Mouse (Mus musculus) E14TG2a.4 (cell line): Measurements from ENCODE around the gene Abhd2.

Source experiments
- H3K27me3 ChIP-seq: 2 replicates; pipeline ENCODE4 v1.6.1; 2014; ENCODE audit warnings: low read length, control low read depth; ENCODE audit not compliant: insufficient read depth
- H3K36me3 ChIP-seq: 2 replicates; pipeline ENCODE4 v1.6.1; 2014; ENCODE audit warnings: low read length, control low read depth; ENCODE audit not compliant: insufficient read depth
- H3K4me1 ChIP-seq: replicated peaks from 2 replicates; pipeline ENCODE4 v1.6.1; 2014; ENCODE audit warnings: low read depth, low read length, control low read depth
- H3K4me3 ChIP-seq: replicated peaks from 2 replicates; pipeline ENCODE4 v1.5.1; 2014; ENCODE audit warnings: mild to moderate bottlenecking, low read length
- H3K9me3 ChIP-seq: 2 replicates; pipeline ENCODE4 v1.6.1; 2014; ENCODE audit warnings: low read length, control low read depth
- CTCF ChIP-seq: conservative IDR thresholded peaks from 2 replicates; pipeline ENCODE4 v1.5.1; 2014; ENCODE audit warnings: low read length
- NANOG ChIP-seq: IDR thresholded peaks from 2 replicates; pipeline ENCODE4 v1.6.1; 2014; ENCODE audit warnings: borderline replicate concordance, low read length, mixed read lengths
- POU5F1 ChIP-seq: IDR thresholded peaks from 2 replicates; pipeline ENCODE4 v1.6.1; 2014; ENCODE audit warnings: low read length, borderline replicate concordance

The Abhd2 gene

DNA sequence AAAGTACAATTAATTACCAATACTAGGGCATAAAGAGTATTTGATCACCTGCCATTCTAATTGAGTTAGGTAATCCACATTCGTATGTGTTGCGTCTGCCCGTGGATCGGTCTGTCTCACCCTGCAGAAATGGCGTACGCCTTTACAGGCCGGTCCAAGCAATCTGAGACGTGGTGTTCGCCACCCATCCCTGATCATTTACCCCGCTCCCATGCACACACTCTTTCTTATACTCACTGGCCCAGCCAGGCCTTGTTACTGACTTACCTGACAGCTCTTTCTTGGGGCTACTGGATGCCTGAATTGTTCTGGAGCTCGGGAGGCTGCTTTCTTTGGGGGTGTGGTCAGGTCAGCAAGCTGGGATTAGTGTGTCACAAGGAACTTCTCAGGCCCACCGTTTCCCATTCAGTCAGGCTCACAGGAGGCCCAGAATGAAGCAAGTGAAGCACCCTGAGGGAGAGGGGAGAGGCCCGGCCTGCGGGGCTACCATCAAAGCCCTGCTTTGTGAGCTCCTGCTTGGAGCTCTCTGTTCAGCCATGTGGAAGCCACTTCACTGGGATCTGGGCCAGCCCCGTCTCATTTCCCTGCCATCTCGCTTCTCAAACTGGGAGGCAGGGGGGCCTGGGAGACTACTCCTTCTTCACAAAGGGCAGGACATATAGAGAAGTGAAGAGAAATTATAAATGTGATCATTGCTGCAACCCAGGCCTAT is 113.6 kb downstream of the Abhd2 start, which contains the start of gene Rlbp1:
TSS of gene Rlbp1 (minus strand) at position 627 of the 712 bp plus-strand sequence.
- Histone ChIP-seq H3K4me1 (peaks cover 69% of the 10 kb centered on the region), H3K9me3 (no peaks in the 10 kb centered on the region), H3K27me3 (no peaks in the 10 kb centered on the region), H3K36me3 (peaks cover 16% of the 10 kb centered on the region), H3K4me3 (peak within 1 kb of the TSS; percentile 69)
- no peak for TF ChIP-seq CTCF
- no peak for TF ChIP-seq POU5F1
- no peak for TF ChIP-seq NANOG

DNA sequence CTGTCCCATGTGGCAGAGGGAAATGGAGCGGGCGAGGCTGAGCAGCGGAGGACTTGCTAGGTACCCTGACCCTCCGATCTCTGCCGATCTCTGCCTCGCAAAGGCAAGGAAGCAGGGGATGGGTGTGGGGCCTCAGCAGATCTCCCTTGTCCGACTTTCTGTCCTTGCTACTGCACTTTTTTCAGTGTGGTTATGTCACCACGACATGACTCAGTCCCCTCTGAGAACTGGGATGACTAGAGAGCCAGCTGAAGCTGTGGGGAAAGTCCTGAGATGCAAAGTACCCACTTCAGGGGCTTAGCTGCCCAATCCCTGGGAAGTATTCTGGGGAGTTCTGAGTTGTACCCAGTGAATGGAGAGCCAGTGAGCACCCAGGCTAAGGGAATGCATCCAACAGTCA is 114.1 kb downstream of the Abhd2 start:
- peaks cover 16% of the 10 kb centered on the region for H3K36me3 ChIP-seq
- TF ChIP-seq NANOG: no peak
- no peak for TF ChIP-seq CTCF
- no peak for TF ChIP-seq POU5F1
- H3K4me3 ChIP-seq: peak overlapping the region; percentile 69
- no peaks in the 10 kb centered on the region for H3K27me3 ChIP-seq
- peaks cover 67% of the 10 kb centered on the region for H3K4me1 ChIP-seq
- H3K9me3 ChIP-seq: no peaks in the 10 kb centered on the region

DNA sequence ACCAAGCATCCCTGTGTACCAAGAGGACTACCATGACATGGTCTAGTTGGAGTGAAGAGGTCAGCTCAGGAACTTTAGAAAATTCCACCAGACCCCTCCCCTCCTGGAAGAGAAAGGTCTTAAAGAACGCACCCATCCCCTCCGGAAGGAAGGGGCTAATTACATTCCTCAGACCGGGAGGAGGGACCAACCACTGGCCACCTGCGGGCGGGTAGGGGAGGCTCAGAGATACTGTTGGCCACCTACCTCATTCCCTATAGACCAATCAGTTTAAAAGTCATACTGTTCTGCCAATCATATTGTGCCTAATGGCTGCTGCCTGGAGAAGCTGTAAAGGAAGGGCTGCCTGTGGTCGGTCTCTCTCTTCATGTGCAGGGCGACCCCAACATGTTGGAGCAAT is 115.0 kb downstream of the Abhd2 start:
- Histone ChIP-seq H3K4me1 (peaks cover 68% of the 10 kb centered on the region), H3K27me3 (no peaks in the 10 kb centered on the region), H3K9me3 (no peaks in the 10 kb centered on the region), H3K4me3 (peak overlapping the region; percentile 69), H3K36me3 (peaks cover 14% of the 10 kb centered on the region)
- TF ChIP-seq NANOG (no peak), POU5F1 (no peak), CTCF (no peak)

DNA sequence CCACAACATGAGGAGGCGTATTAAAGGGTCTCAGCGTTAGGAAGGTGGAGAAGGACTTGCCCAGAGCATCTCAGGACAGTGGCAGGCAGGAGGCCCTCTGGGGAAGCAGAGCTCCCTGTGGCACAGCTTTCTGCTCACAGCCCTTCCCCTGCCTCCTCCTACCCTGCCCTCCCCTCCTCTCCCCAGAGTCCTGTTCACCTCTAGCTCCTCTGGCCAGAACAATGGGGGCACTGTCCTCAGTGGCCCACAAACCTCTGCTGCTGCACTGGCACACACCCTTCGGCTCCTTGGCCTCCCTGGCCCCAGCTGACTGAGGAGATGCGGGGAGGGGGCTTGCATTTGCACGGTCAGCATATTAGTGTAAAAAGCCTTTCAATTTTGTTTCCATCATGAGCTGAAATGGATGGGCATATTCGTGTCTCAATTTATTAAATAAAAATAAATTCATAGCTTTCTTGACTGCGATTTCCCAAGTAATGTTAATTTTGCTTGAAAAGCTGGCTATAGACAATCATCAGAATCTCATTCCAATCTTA is 115.7 kb downstream of the Abhd2 start:
- H3K27me3 ChIP-seq: no peaks in the 10 kb centered on the region
- no peaks in the 10 kb centered on the region for H3K9me3 ChIP-seq
- peaks cover 67% of the 10 kb centered on the region for H3K4me1 ChIP-seq
- TF ChIP-seq CTCF: no peak
- TF ChIP-seq POU5F1: no peak
- no peak for TF ChIP-seq NANOG
- H3K36me3 ChIP-seq: peaks cover 8% of the 10 kb centered on the region
- H3K4me3 ChIP-seq: peak overlapping the region; percentile 69

DNA sequence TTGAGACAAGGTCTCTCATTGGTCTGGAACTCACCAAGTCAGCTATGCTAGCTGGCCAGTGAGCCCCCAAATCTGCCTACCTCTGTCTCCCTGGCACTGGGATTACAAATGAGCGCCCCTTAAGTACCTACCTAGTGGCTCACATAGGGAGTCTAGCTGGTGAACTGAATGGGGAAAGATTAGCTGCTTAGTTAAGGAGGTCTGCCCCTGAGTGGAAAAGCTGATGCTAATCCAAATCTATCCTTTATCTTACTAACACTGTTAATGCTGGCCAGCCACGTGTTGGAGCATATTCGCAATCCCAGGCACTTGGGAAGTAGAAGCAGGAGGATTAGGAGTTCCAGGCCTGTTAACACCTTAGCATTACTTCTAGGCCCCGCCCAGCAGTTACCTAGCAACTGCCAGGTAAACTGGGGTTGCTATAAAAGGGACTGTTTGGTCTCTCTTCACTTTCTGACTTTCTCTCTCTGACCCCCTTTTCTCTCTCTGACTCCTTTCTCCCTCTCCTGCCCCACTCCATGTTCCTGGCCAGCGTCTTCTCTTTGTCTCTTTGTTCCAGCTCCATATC is 117.2 kb downstream of the Abhd2 start:
- Histone ChIP-seq H3K36me3 (no peaks in the 10 kb centered on the region), H3K4me3 (no peak overlapping the region), H3K9me3 (no peaks in the 10 kb centered on the region), H3K4me1 (peaks cover 76% of the 10 kb centered on the region), H3K27me3 (no peaks in the 10 kb centered on the region)
- TF ChIP-seq POU5F1: no peak

DNA sequence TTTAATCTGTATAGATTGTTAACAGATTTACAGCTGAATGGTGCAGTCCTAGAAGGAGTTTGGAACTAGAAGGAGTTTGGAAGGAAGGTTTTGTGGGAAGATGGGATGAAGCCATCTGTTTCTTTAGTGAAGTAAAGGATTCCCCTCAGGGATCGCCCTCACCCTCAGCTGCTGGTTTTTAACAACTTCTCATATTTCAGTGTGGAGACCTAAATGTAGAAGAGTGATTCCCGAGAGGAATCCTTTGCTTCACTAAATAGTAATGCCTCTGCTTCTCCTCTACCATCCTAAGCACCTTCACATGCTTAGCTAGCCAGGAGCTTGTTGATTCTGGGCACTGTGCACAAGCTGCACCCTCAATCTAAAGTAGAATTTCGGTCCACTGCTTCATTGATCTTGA is 118.5 kb downstream of the Abhd2 start:
- H3K4me1 ChIP-seq: peaks cover 81% of the 10 kb centered on the region
- H3K4me3 ChIP-seq: peak overlapping the region; percentile 94
- H3K36me3 ChIP-seq: peaks cover 8% of the 10 kb centered on the region
- TF ChIP-seq CTCF (no peak), NANOG (no peak), POU5F1 (no peak)
- no peaks in the 10 kb centered on the region for H3K27me3 ChIP-seq
- no peaks in the 10 kb centered on the region for H3K9me3 ChIP-seq

DNA sequence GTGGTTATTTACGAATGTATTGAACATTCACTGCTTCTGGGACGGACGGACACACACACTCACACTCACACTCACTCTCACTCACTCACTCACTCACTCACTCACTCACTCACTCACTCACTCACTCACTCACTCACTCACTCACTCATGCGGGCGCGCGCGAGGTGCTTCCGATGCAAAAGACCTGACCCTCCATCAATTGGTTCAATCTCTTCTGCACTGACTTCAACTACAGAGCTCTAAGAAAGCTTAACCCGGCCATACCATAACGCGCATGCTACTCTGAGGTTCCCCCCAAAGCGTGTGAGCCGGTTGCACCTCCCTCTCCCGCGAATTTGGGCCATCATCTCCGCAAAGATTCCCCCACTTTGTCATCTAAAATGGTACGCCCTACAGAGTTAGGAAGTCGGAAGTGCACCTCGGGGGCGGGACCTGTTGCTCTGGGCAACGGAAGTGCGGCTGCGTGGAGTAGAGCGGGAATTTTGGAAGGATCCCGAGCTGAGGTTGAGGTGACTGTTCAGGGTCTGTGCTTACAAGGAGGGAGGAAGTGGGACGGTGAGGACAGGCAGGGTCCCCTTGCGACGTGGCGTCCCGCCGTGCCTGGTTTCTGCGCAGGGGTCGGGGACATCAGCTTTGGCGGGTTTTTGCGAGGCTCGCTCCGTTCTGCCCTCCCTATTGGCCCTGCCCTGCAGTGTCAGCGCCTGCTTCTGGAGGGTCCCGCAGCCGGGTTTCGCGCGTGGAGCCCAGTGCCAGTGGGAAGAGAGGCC is 119.1 kb downstream of the Abhd2 start, which contains the start of gene Fanci:
TSS of gene Fanci (plus strand) at position 47 of the 767 bp plus-strand sequence.
- peak within 1 kb of the TSS; percentile 94 for H3K4me3 ChIP-seq
- H3K36me3 ChIP-seq: peaks cover 11% of the 10 kb centered on the region
- TF ChIP-seq CTCF (no peak), NANOG (no peak), POU5F1 (no peak)
- no peaks in the 10 kb centered on the region for H3K9me3 ChIP-seq
- peaks cover 80% of the 10 kb centered on the region for H3K4me1 ChIP-seq
- no peaks in the 10 kb centered on the region for H3K27me3 ChIP-seq

DNA sequence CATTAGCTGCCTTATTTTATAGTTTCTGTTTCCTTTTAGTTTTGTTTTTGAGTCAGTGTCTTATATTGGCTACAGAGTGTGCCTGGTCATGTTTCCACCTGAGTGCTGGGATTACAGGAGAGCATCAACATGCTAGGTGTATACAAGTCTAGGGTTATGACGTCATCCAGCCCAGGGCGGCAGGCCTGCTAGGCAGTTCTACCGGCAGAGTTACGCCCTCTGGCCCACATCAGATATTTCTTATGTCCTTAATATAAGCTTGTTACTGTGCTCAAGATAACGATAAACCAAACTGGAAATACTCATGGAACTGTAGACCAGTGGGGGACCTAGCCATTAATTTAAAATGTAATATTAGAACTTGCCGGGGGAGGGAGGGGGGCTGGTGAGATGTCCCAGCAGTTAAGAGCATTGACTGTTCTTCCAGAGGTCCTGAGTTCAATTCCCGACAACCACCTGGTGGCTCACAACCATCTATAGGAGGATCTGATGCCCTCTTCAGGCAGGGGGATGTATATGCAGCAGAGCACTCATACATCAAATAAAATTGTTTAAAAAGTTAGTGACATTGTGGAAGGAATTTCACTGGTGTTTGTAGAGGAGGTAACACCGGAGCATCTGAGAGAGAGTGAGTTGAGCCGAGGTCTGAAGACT is 120.0 kb downstream of the Abhd2 start:
- Histone ChIP-seq H3K27me3 (no peaks in the 10 kb centered on the region), H3K36me3 (peaks cover 11% of the 10 kb centered on the region), H3K4me1 (peaks cover 79% of the 10 kb centered on the region), H3K4me3 (peak overlapping the region; percentile 94), H3K9me3 (no peaks in the 10 kb centered on the region)
- TF ChIP-seq POU5F1 (no peak), CTCF (peak; percentile 63)
